ENCODE assay signal across 13 mouse cellular contexts in the genomic region with DNA sequence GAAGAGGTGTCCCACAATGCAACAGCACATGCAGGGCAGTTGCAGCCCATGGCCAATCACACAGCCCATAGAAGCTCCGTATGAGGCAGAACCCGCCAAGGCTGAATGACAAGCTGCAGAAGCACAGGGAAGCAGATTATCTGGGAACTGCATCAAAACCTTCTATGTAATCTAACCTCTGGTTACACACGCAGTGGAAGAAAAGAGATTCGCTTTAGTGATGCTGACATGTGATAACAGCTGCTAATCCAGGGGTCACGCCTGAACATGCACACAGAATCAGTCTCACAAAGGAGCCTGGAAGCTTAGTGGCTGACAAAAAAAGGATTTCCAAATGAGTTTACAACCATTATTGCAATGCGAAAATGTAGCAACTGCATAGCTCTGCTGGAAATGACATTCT.
DNase-seq lines count a peak whose midpoint lies in the region; ATAC-seq and TF ChIP-seq lines count a peak whose summit lies in the region.
"Had no signal": no experiment of that assay in that cellular context is flagged by ENCODE, and none has a peak within 500 bp of the region (broad histone marks: within the 10 kb centered on the region; RNA-seq: fewer than 3 reads in every experiment).

No protein-coding gene starts in this region.

- H3K36me3 ChIP-seq in forebrain, embryonic 13.5 days (ENCODE audit: poor library complexity, severe bottlenecking) = peaks cover 17% of the 10 kb centered on the region
- H3K36me3 ChIP-seq in hindbrain, postnatal 0 days (ENCODE audit: insufficient read depth, low read length) = no peaks in the 10 kb centered on the region
- no peaks in the 10 kb centered on the region for H3K36me3 ChIP-seq in stomach, embryonic 14.5 days (ENCODE audit: control insufficient read depth, insufficient read depth, low read length)
- peaks cover 16% of the 10 kb centered on the region; the same call in 1 of the 2 replicates for H3K36me3 ChIP-seq in heart, embryonic 10.5 days

- no peak for TF ChIP-seq CTCF in layer of hippocampus, adult 2 months (conservative IDR thresholded peaks at IDR 0.05)
- TF ChIP-seq CTCF in hindbrain, postnatal 0 days (IDR thresholded peaks at IDR 0.05; ENCODE audit: low read depth) = no peak

- no peaks in the 10 kb centered on the region for H3K27me3 ChIP-seq in forebrain, embryonic 13.5 days
- H3K27me3 ChIP-seq in hindbrain, postnatal 0 days (ENCODE audit: insufficient read depth, low read length) = no peaks in the 10 kb centered on the region
- no peaks in the 10 kb centered on the region for H3K27me3 ChIP-seq in stomach, embryonic 14.5 days (ENCODE audit: control insufficient read depth, insufficient read depth, low read length)
- H3K27me3 ChIP-seq in heart, embryonic 10.5 days (ENCODE audit: insufficient read depth, poor library complexity, severe bottlenecking) = no peaks in the 10 kb centered on the region
- H3K27me3 ChIP-seq: kidney, embryonic 15.5 days; megakaryocyte, embryonic 14.5 days had no signal

- H3K9me3 ChIP-seq in forebrain, embryonic 13.5 days (replicated peaks) = no peaks in the 10 kb centered on the region
- no peaks in the 10 kb centered on the region for H3K9me3 ChIP-seq in hindbrain, postnatal 0 days (ENCODE audit: low read length)
- H3K9me3 ChIP-seq in stomach, embryonic 14.5 days (ENCODE audit: control insufficient read depth, low read depth, low read length) = no peaks in the 10 kb centered on the region
- no peaks in the 10 kb centered on the region for H3K9me3 ChIP-seq in heart, embryonic 10.5 days
- H3K9me3 ChIP-seq: kidney, embryonic 15.5 days; megakaryocyte, embryonic 14.5 days had no signal

- peak overlapping the region; percentile 88 for H3K27ac ChIP-seq in layer of hippocampus, adult 2 months
- peak overlapping the region; percentile 84 for H3K27ac ChIP-seq in forebrain, embryonic 13.5 days
- peak overlapping the region; percentile 26; the same call in 1 of the 2 replicates for H3K27ac ChIP-seq in hindbrain, postnatal 0 days
- peak overlapping the region; percentile 18; the same call in 1 of the 2 replicates for H3K27ac ChIP-seq in stomach, embryonic 14.5 days (ENCODE audit: low read length)
- no peak overlapping the region for H3K27ac ChIP-seq in heart, embryonic 10.5 days
- H3K27ac ChIP-seq: kidney, embryonic 15.5 days had no signal

- peak overlapping the region; percentile 8; the same call in 1 of the 2 replicates for H3K4me3 ChIP-seq in layer of hippocampus, adult 2 months
- no peak overlapping the region for H3K4me3 ChIP-seq in forebrain, embryonic 13.5 days
- no peak overlapping the region for H3K4me3 ChIP-seq in hindbrain, postnatal 0 days (ENCODE audit: low read length)
- H3K4me3 ChIP-seq in stomach, embryonic 14.5 days (ENCODE audit: low read depth, low read length) = no peak overlapping the region
- H3K4me3 ChIP-seq in heart, embryonic 10.5 days = no peak overlapping the region
- H3K4me3 ChIP-seq: kidney, embryonic 15.5 days; megakaryocyte, embryonic 14.5 days had no signal

- H3K4me2 ChIP-seq in forebrain, embryonic 13.5 days = peak overlapping the region; percentile 24; the same call in 1 of the 2 replicates
- no peak overlapping the region for H3K4me2 ChIP-seq in hindbrain, postnatal 0 days (ENCODE audit: low read depth, low read length)
- no peak overlapping the region for H3K4me2 ChIP-seq in stomach, embryonic 14.5 days (replicated peaks; ENCODE audit: low read depth, low read length)
- H3K4me2 ChIP-seq: kidney, embryonic 15.5 days had no signal

- H3K9ac ChIP-seq in forebrain, embryonic 13.5 days = 0 out of 2 replicates have a peak overlapping the region, but pooled peaks have one; percentile 6
- H3K9ac ChIP-seq in hindbrain, postnatal 0 days (replicated peaks; ENCODE audit: low read length) = no peak overlapping the region
- no peak overlapping the region for H3K9ac ChIP-seq in stomach, embryonic 14.5 days (replicated peaks; ENCODE audit: low read depth, low read length)
- H3K9ac ChIP-seq: kidney, embryonic 15.5 days had no signal

- ATAC-seq in forebrain, embryonic 13.5 days = peak; percentile 69
- ATAC-seq in hindbrain, postnatal 0 days = peak; percentile 53; the same call in 1 of the 2 replicates
- ATAC-seq in stomach, embryonic 14.5 days (ENCODE audit: insufficient number of reproducible peaks, insufficient read depth, low FRiP score, low read depth) = no peak
- no peak for ATAC-seq in inflammation-experienced regulatory T-cells, adult 6 months

- H3K4me1 ChIP-seq in forebrain, embryonic 13.5 days = peaks cover 19% of the 10 kb centered on the region
- no peaks in the 10 kb centered on the region for H3K4me1 ChIP-seq in hindbrain, postnatal 0 days (ENCODE audit: insufficient read depth, low read length)
- H3K4me1 ChIP-seq in stomach, embryonic 14.5 days (ENCODE audit: control insufficient read depth, insufficient read depth, low read length) = peaks cover 9% of the 10 kb centered on the region
- no peaks in the 10 kb centered on the region for H3K4me1 ChIP-seq in heart, embryonic 10.5 days
- H3K4me1 ChIP-seq: megakaryocyte, embryonic 14.5 days had no signal

- 34% methylated on average over 6 of the region's 6 CpGs for whole genome bisulfite sequencing in forebrain, embryonic 13.5 days
- WGBS in hindbrain, postnatal 0 days = 51% methylated on average over 6 of the region's 6 CpGs
- 62% methylated on average over 6 of the region's 6 CpGs for WGBS in stomach, embryonic 14.5 days
- WGBS in heart, embryonic 10.5 days = 75% methylated on average over 6 of the region's 6 CpGs

- no peak for DNase-seq in layer of hippocampus, adult 2 months (ENCODE audit: low spot score in 2 of 2)
- no peak for DNase-seq in layer of hippocampus, postnatal 36 days
- peak; percentile 9 for DNase-seq in hindbrain, postnatal 0 days (ENCODE audit: low spot score)
- DNase-seq in adrenal gland, adult 2 months = no peak
- no peak for DNase-seq in heart, embryonic 10.5 days (ENCODE audit: low spot score)
- DNase-seq: adrenal gland, postnatal 14 days; cerebellum, adult 18-20 months; gastrocnemius, postnatal 25 days had no signal

Comparison
In these comparisons a context has a peak if more than half of its experiments do, and no peak if none do; other contexts are left out.
1. ATAC-seq: peak in forebrain, embryonic 13.5 days (single experiment) and hindbrain, postnatal 0 days (single experiment); none in stomach, embryonic 14.5 days (single experiment) and inflammation-experienced regulatory T-cells, adult 6 months (single experiment).